Mouse (Mus musculus) kidney, postnatal 10 days (tissue): ENCODE results near the gene H2al1c.
"Not testable (repeated sequence)": the region's sequence is repeated elsewhere in the genome, so short reads cannot be mapped to it uniquely, and the experiment has no call there.

Experiments
- DNase-seq: peaks from one replicate; pipeline ENCODE4 v3.0.0; 2021; ENCODE audit warnings: mixed read lengths

Gene H2al1c

DNA sequence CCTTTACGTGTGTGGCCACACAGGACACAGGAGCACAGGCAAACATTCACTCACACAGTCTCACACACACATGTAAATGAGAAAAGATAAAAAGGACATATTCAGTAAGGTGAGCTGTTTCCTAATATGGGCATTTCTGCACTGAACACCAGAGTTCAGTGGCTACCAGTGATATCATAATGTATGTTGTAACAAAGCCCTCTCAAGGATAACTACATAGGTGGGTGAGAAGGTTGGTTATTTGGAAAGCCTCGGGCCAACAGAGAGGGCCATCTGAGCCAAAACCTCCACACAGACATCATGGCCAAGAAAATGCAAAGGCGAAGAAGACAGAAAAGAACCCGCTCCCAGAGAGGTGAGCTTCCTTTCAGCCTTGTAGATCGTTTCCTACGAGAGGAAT is at the start of gene H2al1c:
Gene H2al1c, plus strand, starts transcription at position 301 of the 400 bp plus-strand sequence.
- DNase-seq: not testable (repeated sequence)

DNA sequence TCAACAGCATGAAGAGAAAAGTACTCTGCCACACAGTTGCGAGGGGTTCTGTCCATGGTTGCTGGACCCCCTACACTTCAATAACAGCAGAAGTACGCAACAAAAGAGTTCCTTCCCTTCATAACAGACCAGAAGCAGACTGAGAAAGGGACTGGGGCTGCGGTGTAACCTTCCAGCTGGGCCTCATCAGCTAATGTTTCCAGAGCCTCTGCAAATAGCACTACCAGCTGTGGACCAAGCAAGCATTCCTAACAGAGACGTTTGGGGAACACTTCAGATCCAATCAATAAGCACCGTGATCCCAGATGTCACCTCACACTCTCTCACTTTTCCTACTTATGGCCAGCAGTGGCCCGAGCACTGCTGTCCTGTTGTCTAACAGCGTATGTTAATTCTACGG is 40.5 kb upstream of the H2al1c start:
- peak; percentile 19 for DNase-seq

DNA sequence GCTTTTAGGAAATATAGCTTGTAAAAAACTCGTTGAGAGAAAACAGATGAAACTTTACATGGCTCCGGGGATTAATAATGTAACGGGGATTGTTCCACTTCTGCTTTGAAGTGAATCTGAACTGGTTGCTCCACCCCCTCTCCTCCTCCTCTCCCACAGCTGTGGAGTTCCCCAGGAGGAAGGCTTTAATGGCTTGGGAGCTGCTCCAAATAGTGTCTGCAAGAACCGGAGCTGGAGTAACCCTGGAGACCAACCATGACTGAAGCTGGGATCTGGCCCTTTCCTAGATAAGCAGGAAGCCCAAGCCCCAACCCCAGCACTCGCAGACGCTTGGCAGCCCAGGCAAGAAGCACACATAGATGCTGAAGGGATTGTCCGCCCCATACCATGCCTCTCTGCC is 37.7 kb upstream of the H2al1c start:
- peak; percentile 66 for DNase-seq

DNA sequence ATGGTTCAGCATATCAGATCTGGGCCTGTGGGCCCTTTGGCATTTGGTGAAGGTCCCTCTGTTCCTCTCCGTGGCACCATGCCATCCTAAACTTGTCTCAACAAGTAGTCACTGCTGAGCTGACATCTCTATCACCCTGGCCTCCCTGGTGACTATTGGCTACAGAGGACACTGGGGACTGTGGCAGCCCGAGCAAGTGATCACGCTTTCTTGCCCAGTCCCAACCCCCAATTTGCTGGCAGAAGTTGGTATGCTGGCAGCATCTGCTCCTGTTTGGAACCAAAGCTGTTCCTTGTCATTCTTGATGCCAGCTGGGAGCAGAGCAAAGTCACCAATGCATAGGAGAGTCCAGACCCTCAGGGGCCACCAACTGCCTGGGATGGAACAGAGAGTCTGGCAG is 36.4 kb upstream of the H2al1c start:
- no peak for DNase-seq

DNA sequence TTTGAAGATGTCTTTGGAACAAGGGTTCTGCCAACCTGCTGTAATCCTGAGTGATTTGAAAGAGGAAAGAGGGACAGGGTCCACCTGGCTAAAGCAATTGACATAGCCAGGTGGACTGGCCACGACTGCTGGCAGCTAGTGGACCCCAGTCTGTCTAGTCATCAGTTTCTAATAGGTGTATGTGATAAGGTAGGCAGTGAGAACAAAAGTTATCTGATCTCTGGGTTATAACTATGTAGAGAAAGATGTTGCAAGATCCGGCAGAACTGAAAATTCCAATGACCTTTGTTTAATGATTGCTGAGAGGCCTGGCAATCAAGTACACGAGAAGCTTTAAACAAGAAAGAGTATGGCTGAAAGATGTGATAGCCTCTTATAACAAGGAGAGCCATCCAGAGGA is 32.3 kb upstream of the H2al1c start:
- DNase-seq: no peak

DNA sequence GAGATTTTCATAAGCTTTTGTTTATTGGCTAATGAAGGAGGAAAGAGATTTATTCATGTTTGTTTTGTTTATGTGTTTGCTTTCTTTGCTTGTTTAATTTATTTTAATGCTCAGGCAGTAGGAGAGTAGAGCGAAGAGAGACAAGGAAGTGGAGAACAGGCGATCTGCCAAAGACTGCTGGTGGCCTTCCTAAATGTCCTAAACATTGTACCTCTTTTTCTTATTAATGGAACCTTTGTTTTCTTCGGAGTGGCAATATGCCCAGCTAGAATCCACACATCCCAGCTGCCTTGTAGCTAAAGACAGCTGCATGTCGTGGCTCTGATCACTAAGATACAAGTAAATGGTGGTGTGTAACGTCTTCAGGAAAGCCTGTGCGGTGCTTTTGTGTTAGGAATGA is 28.4 kb upstream of the H2al1c start:
- DNase-seq: peak; percentile 9

DNA sequence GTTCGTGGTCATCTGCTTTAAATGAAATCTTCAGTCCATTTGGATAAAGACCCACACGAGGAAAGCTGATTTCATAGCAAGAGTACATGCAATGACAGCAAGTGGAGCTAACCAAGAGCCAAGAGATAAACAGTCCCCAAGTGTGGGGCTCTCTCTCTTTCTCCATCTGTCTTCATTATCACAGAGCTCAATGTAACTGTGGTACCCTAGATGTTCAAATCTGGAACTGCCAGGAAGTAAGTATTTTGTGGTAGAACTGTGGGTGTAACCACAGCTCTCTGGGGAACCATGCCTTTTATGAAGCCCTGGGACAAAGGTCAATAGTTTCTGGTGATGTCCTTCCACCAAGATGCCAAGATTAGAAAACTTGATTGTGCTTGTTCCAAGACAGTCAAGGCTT is 24.7 kb upstream of the H2al1c start:
- DNase-seq: no peak

DNA sequence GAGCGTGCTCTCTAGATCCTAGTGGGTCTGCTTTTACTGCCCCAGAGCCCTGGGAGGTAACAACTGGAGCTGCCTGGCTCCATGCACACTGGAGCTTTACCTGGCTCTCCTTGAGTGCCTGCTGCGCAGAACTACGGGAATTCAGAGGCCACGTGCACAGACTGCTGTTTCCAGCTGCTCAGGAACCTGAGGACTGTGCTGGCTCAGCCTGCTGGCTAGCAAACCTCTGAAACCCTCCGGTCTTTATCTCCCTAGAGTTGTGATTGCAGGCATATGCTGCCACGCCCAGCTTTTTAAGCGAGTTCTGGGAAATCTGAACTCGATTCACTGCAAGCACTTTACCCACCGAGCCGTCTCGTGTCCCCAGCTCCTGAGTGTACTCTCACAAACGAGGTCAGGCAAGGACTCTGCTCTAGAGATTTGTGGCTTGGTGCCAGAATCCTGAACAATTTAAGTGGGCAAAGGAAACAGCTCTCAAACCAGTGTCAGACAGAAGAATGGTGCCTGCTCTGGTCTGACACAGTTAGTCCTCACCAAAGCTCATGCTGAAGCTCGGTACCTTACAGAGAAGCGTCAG is 17.1 kb upstream of the H2al1c start:
- peak; percentile 13 for DNase-seq

DNA sequence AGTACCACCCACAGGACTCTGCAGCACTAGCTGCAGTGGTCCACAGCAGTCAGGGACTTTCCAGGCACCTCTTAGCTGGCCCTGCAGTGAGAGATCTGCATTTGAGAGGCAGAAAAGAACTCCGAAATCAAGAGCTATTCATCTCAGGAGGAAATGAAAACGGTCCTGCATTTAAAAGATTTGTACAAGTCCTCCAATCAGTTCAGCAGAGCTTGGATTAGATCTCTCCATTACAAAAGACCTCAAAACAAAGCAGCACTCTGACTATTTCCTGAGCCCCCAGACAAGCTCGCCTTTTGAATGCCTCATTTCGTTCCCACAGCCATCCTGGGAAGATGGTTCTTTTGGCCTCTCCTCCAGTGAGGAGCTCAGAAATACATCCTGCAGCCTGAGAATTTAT is 16.2 kb upstream of the H2al1c start:
- DNase-seq: no peak

DNA sequence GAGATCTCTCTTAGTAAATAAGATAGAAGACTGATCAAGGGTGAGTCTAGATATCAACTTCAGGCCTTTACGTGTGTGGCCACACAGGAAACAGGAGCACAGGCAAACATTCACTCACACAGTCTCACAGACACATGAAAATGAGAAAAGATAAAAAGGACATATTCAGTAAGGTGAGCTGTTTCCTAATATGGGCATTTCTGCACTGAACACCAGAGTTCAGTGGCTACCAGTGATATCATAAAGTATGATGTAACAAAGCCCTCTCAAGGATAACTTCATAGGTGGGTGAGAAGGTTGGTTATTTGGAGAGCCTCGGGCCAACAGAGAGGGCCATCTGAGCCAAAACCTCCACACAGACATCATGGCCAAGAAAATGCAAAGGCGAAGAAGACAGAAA is 6.5 kb upstream of the H2al1c start, which contains the start of gene H2al1a:
Gene H2al1a, plus strand, starts transcription at position 301 of the 400 bp plus-strand sequence.
- DNase-seq: not testable (repeated sequence)

DNA sequence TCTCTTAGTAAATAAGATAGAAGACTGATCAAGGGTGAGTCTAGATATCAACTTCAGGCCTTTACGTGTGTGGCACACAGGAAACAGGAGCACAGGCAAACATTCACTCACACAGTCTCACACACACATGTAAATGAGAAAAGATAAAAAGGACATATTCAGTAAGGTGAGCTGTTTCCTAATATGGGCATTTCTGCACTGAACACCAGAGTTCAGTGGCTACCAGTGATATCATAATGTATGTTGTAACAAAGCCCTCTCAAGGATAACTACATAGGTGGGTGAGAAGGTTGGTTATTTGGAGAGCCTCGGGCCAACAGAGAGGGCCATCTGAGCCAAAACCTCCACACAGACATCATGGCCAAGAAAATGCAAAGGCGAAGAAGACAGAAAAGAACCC is 3.3 kb upstream of the H2al1c start, which contains the start of gene H2al1b:
Gene H2al1b, plus strand, starts transcription at position 301 of the 400 bp plus-strand sequence.
- not testable (repeated sequence) for DNase-seq

DNA sequence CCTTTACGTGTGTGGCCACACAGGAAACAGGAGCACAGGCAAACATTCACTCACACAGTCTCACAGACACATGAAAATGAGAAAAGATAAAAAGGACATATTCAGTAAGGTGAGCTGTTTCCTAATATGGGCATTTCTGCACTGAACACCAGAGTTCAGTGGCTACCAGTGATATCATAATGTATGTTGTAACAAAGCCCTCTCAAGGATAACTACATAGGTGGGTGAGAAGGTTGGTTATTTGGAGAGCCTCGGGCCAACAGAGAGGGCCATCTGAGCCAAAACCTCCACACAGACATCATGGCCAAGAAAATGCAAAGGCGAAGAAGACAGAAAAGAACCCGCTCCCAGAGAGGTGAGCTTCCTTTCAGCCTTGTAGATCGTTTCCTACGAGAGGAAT is 3.1 kb downstream of the H2al1c start, which contains the start of gene H2al1d:
Gene H2al1d, plus strand, starts transcription at position 301 of the 400 bp plus-strand sequence.
- not testable (repeated sequence) for DNase-seq

DNA sequence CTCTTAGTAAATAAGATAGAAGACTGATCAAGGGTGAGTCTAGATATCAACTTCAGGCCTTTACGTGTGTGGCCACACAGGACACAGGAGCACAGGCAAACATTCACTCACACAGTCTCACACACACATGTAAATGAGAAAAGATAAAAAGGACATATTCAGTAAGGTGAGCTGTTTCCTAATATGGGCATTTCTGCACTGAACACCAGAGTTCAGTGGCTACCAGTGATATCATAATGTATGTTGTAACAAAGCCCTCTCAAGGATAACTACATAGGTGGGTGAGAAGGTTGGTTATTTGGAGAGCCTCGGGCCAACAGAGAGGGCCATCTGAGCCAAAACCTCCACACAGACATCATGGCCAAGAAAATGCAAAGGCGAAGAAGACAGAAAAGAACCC is 6.2 kb downstream of the H2al1c start, which contains the start of gene H2al1e:
Gene H2al1e, plus strand, starts transcription at position 301 of the 400 bp plus-strand sequence.
- DNase-seq: not testable (repeated sequence)

DNA sequence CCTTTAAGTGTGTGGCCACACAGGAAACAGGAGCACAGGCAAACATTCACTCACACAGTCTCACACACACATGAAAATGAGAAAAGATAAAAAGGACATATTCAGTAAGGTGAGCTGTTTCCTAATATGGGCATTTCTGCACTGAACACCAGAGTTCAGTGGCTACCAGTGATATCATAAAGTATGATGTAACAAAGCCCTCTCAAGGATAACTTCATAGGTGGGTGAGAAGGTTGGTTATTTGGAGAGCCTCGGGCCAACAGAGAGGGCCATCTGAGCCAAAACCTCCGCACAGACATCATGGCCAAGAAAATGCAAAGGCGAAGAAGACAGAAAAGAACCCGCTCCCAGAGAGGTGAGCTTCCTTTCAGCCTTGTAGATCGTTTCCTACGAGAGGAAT is 9.4 kb downstream of the H2al1c start, which contains the start of gene H2al1f:
Gene H2al1f, plus strand, starts transcription at position 301 of the 400 bp plus-strand sequence.
- not testable (repeated sequence) for DNase-seq

DNA sequence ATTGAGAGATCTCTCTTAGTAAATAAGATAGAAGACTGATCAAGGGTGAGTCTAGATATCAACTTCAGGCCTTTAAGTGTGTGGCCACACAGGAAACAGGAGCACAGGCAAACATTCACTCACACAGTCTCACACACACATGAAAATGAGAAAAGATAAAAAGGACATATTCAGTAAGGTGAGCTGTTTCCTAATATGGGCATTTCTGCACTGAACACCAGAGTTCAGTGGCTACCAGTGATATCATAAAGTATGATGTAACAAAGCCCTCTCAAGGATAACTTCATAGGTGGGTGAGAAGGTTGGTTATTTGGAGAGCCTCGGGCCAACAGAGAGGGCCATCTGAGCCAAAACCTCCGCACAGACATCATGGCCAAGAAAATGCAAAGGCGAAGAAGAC is 12.5 kb downstream of the H2al1c start, which contains the start of gene H2al1g:
Gene H2al1g, plus strand, starts transcription at position 301 of the 400 bp plus-strand sequence.
- DNase-seq: not testable (repeated sequence)

DNA sequence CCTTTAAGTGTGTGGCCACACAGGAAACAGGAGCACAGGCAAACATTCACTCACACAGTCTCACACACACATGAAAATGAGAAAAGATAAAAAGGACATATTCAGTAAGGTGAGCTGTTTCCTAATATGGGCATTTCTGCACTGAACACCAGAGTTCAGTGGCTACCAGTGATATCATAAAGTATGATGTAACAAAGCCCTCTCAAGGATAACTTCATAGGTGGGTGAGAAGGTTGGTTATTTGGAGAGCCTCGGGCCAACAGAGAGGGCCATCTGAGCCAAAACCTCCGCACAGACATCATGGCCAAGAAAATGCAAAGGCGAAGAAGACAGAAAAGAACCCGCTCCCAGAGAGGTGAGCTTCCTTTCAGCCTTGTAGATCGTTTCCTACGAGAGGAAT is 15.7 kb downstream of the H2al1c start, which contains the start of gene H2al1h:
Gene H2al1h, plus strand, starts transcription at position 301 of the 400 bp plus-strand sequence.
- DNase-seq: not testable (repeated sequence)

DNA sequence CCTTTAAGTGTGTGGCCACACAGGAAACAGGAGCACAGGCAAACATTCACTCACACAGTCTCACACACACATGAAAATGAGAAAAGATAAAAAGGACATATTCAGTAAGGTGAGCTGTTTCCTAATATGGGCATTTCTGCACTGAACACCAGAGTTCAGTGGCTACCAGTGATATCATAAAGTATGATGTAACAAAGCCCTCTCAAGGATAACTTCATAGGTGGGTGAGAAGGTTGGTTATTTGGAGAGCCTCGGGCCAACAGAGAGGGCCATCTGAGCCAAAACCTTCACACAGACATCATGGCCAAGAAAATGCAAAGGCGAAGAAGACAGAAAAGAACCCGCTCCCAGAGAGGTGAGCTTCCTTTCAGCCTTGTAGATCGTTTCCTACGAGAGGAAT is 18.9 kb downstream of the H2al1c start, which contains the start of gene H2al1i:
Gene H2al1i, plus strand, starts transcription at position 301 of the 400 bp plus-strand sequence.
- not testable (repeated sequence) for DNase-seq

DNA sequence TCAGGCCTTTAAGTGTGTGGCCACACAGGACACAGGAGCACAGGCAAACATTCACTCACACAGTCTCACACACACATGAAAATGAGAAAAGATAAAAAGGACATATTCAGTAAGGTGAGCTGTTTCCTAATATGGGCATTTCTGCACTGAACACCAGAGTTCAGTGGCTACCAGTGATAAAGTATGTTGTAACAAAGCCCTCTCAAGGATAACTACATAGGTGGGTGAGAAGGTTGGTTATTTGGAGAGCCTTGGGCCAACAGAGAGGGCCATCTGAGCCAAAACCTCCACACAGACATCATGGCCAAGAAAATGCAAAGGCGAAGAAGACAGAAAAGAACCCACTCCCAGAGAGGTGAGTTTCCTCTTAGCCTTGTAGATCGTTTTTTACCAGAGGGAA is 22.1 kb downstream of the H2al1c start, which contains the start of gene H2al1j:
Gene H2al1j, plus strand, starts transcription at position 301 of the 400 bp plus-strand sequence.
- not testable (repeated sequence) for DNase-seq

DNA sequence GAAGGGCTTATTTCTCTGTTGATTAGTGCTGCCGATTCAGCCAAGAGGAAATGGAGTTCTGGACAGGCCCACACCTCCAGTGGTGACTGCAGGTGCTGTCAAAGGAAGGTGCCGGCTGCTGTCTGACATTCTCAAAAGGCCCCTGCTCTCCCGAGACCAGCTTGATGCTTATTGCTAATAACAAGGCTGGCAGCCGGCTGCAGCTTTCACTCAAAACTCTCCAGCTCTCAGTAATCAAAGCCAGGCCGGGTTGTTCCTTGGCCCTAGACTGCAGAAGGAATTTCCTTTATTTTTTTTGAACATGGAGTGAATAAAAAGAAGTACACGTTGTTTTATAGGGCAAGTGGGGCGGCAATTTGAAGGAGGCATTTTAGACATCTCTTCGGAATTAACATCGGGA is 40.3 kb downstream of the H2al1c start:
- DNase-seq: no peak

DNA sequence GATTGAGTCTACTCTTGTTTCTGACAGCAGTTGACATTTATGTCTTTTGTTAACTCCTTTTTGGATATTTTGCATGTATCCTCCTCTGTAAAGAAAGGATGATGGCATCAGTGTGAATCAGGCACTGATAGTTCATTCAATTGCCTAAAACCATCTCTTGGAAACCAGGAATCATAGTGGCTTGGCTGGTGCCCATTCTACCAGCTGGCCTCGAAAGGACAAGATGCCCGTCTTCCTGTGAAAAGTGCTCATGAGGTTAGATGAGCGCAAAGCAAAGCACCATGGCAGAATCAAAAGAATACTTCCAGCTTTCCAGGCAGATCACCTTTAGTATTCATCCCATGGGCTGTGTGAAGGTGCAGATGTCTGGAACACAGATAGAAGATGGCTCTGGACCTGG is 41.3 kb downstream of the H2al1c start:
- no peak for DNase-seq
